Mouse (Mus musculus): ENCODE measurements around the gene Faap100. TPM values are rescaled to one million over a fixed set of nuclear protein-coding genes. Genes with fewer than 3 reads are reported as not detected.
A peak's percentile ranks its signal among the peaks of the same experiment; 100 is the strongest.

Gene Faap100
- total and polyA plus RNA-seq, 2 experiments from 2014 or later: 28.6 to 70.5 TPM

DNA sequence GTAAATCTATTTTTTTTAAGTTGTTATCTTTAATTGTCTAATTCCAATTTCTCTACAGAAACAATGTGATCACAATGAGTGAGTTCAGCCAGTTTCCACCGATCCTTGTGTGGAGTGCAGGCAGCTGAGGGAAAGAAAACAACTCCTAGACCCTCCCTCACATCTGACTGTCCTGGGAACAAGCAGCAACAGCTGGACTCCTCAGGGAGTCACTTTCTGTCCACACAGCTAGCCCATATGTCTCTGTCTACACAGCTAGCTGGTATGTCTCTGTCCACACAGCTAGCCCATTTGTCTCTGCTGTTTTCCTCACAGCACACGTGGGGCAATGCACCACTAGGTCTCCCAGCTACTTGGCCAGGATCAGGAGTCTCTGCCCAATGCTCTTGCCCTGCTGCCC, 19.0 kb upstream of the Faap100 start:
- WGBS: 70% methylated on average over 2 of the region's 2 CpGs
- no peak overlapping the region for H3K27ac ChIP-seq (ENCODE audit: low read depth)
- ATAC-seq (ENCODE audit: insufficient read depth, low read depth): no peak
- no peak for TF ChIP-seq CTCF (IDR thresholded peaks at IDR 0.05; ENCODE audit: low read depth)
- TF ChIP-seq EP300 (IDR thresholded peaks at IDR 0.05; ENCODE audit: low read depth): no peak
- no peaks in the 10 kb centered on the region for H3K9me3 ChIP-seq (replicated peaks; ENCODE audit: control insufficient read depth, low read length)
- no peak overlapping the region for H3K4me3 ChIP-seq (ENCODE audit: low read depth, low read length)
- no peak for DNase-seq (ENCODE audit: low spot score)
- peaks cover 81% of the 10 kb centered on the region for H3K36me3 ChIP-seq (replicated peaks; ENCODE audit: control insufficient read depth, insufficient read depth, low read length)
- H3K27me3 ChIP-seq (ENCODE audit: control insufficient read depth, insufficient read depth, low read length): no peaks in the 10 kb centered on the region
- H3K4me2 ChIP-seq (ENCODE audit: low read depth, low read length): no peak overlapping the region
- H3K4me1 ChIP-seq (ENCODE audit: control insufficient read depth, insufficient read depth): no peaks in the 10 kb centered on the region
- H3K9ac ChIP-seq (replicated peaks; ENCODE audit: low read depth, low read length): no peak overlapping the region

DNA sequence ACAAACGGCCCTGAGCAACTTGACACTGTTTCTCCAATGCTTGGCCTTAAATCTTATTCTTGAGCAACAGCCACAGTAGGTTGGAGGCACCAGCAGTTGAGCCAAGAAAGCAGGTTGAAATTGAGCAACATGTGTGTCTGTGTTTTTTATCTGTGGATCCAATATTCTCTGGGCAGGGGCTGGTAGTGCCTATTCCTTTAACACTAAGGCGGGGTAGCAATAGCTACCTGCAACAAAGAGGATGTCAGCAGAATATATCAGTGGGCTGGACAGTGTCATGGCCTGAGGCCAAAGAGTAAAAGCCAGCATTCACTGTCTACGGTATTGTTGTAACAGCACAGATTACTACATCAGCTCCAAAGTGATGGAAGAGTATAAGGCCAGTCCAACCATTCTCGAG, 17.1 kb upstream of the Faap100 start:
- WGBS: 56% methylated on average over 4 of the region's 4 CpGs
- H3K4me2 ChIP-seq (ENCODE audit: low read depth, low read length): no peak overlapping the region
- no peak for DNase-seq (ENCODE audit: low spot score)
- ATAC-seq (ENCODE audit: insufficient read depth, low read depth): no peak
- no peak overlapping the region for H3K27ac ChIP-seq (ENCODE audit: low read depth)
- no peak overlapping the region for H3K9ac ChIP-seq (replicated peaks; ENCODE audit: low read depth, low read length)
- no peaks in the 10 kb centered on the region for H3K9me3 ChIP-seq (replicated peaks; ENCODE audit: control insufficient read depth, low read length)
- no peaks in the 10 kb centered on the region for H3K27me3 ChIP-seq (ENCODE audit: control insufficient read depth, insufficient read depth, low read length)
- peaks cover 68% of the 10 kb centered on the region for H3K36me3 ChIP-seq (replicated peaks; ENCODE audit: control insufficient read depth, insufficient read depth, low read length)
- no peaks in the 10 kb centered on the region for H3K4me1 ChIP-seq (ENCODE audit: control insufficient read depth, insufficient read depth)
- no peak for TF ChIP-seq EP300 (IDR thresholded peaks at IDR 0.05; ENCODE audit: low read depth)
- no peak for TF ChIP-seq CTCF (IDR thresholded peaks at IDR 0.05; ENCODE audit: low read depth)
- H3K4me3 ChIP-seq (ENCODE audit: low read depth, low read length): no peak overlapping the region

DNA sequence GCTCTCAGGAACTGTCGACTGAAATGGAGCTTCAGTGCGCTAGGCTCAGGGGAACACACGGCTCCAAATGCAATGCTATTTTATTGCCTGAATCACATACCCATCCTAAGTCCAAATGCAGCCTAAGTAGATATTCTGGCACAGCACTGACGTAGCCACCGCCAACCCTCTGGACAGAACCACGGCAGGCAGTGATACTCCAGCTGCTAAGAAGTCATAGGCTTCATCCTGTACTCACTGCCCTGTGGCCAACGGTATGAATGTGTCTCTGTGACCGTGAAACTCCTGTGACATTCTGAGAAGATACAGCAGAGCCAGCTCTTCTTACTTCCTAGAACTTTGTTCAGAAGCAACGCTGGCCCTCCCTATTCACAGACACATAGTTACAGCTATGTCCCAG, 10.0 kb upstream of the Faap100 start:
- no peaks in the 10 kb centered on the region for H3K27me3 ChIP-seq (ENCODE audit: control insufficient read depth, insufficient read depth, low read length)
- ATAC-seq (ENCODE audit: insufficient read depth, low read depth) (no peak), DNase-seq (ENCODE audit: low spot score) (no peak)
- peaks cover 47% of the 10 kb centered on the region for H3K36me3 ChIP-seq (replicated peaks; ENCODE audit: control insufficient read depth, insufficient read depth, low read length)
- no peak overlapping the region for H3K9ac ChIP-seq (replicated peaks; ENCODE audit: low read depth, low read length)
- H3K4me2 ChIP-seq (ENCODE audit: low read depth, low read length): no peak overlapping the region
- peak overlapping the region; percentile 52 for H3K27ac ChIP-seq (ENCODE audit: low read depth)
- peaks cover 13% of the 10 kb centered on the region; the same call in 1 of the 2 replicates for H3K4me1 ChIP-seq (ENCODE audit: control insufficient read depth, insufficient read depth)
- WGBS: 79% methylated on average over 9 of the region's 9 CpGs
- no peaks in the 10 kb centered on the region for H3K9me3 ChIP-seq (replicated peaks; ENCODE audit: control insufficient read depth, low read length)
- H3K4me3 ChIP-seq (ENCODE audit: low read depth, low read length): no peak overlapping the region
- TF ChIP-seq EP300 (IDR thresholded peaks at IDR 0.05; ENCODE audit: low read depth) (no peak), CTCF (IDR thresholded peaks at IDR 0.05; ENCODE audit: low read depth) (no peak)

DNA sequence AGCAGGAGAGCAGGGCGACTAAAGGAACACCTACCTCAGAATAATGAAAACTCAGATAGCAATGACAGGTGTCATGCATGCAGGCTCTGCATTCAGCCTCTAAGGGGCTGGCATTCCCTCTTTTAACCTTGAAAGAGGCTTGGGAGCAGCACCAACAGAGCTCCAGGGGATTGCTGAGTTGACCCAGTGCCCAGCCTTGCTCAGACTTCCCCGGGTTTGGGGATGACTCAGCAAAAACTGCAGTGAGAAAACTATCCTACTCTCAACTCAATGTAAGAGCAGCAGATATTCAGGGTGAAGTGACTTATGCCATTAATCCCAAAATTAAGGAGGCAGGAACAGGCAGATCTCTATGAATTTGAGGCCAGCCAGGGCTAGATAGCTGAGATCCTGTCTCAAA, 8.6 kb upstream of the Faap100 start:
- peaks cover 21% of the 10 kb centered on the region for H3K4me1 ChIP-seq (ENCODE audit: control insufficient read depth, insufficient read depth)
- peak; percentile 24; the same call in 1 of the 2 replicates for ATAC-seq (ENCODE audit: insufficient read depth, low read depth)
- H3K36me3 ChIP-seq (replicated peaks; ENCODE audit: control insufficient read depth, insufficient read depth, low read length): peaks cover 47% of the 10 kb centered on the region

DNA sequence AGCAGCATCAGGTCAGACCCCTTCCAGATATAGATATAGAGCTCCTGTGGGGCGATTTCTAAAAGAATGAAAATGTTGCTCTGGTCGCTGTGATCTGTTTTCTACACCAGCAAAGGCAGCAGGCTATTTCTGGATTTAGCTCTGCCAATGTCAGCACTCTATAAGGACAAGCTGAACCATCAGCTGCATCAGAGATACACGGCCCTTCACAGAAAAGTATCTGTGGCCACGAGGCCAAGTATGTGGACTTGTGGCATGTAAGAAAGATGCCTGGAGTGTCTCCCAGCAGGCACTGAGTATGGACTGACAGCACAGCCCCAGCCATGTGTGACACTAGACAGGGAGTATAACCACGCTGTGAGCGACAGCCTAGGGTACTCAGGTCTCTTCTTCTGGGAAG, 8.1 kb upstream of the Faap100 start:
- no peak overlapping the region for H3K4me3 ChIP-seq (ENCODE audit: low read depth, low read length)
- no peaks in the 10 kb centered on the region for H3K27me3 ChIP-seq (ENCODE audit: control insufficient read depth, insufficient read depth, low read length)
- H3K36me3 ChIP-seq (replicated peaks; ENCODE audit: control insufficient read depth, insufficient read depth, low read length): peaks cover 52% of the 10 kb centered on the region
- TF ChIP-seq EP300 (IDR thresholded peaks at IDR 0.05; ENCODE audit: low read depth) (peak; percentile 59; the same call in 1 of the 2 replicates), CTCF (IDR thresholded peaks at IDR 0.05; ENCODE audit: low read depth) (no peak)
- H3K27ac ChIP-seq (ENCODE audit: low read depth): peak overlapping the region; percentile 96
- H3K4me1 ChIP-seq (ENCODE audit: control insufficient read depth, insufficient read depth): peaks cover 23% of the 10 kb centered on the region
- H3K9ac ChIP-seq (replicated peaks; ENCODE audit: low read depth, low read length): no peak overlapping the region; the same call in 1 of the 2 replicates
- ATAC-seq (ENCODE audit: insufficient read depth, low read depth): peak; percentile 79
- no peaks in the 10 kb centered on the region for H3K9me3 ChIP-seq (replicated peaks; ENCODE audit: control insufficient read depth, low read length)
- DNase-seq (ENCODE audit: low spot score): peak; percentile 85
- H3K4me2 ChIP-seq (ENCODE audit: low read depth, low read length): no peak overlapping the region
- 33% methylated on average over 6 of the region's 6 CpGs for WGBS

More for the DNA sequence above, 8.6 kb upstream of the Faap100 start:
- TF ChIP-seq EP300 (IDR thresholded peaks at IDR 0.05; ENCODE audit: low read depth) (no peak), CTCF (IDR thresholded peaks at IDR 0.05; ENCODE audit: low read depth) (no peak)
- Histone ChIP-seq H3K4me3 (ENCODE audit: low read depth, low read length) (no peak overlapping the region), H3K4me2 (ENCODE audit: low read depth, low read length) (no peak overlapping the region), H3K9ac (replicated peaks; ENCODE audit: low read depth, low read length) (no peak overlapping the region), H3K9me3 (replicated peaks; ENCODE audit: control insufficient read depth, low read length) (no peaks in the 10 kb centered on the region), H3K27ac (ENCODE audit: low read depth) (peak overlapping the region; percentile 96), H3K27me3 (ENCODE audit: control insufficient read depth, insufficient read depth, low read length) (no peaks in the 10 kb centered on the region)
- peak; percentile 39 for DNase-seq (ENCODE audit: low spot score)
- 26% methylated on average over 2 of the region's 2 CpGs for WGBS

DNA sequence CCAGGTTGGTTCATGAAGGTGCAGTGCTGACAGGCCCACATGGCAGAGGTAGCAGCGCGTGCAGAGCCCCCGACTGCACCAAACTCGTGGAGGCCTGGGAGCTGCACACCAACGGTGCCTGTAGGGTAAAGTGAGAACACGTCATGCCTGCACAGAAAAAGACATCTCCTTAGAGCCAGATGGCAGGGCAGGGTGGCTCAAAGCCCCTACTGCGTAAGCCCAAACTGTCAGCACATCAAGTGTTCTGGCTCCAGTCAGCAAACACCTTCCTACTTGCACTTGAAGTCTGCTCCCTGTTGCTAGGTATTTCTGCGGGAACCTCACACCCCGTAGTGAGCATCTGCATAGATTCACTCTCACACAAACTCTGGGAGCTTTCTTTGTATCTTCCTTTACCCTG, 3.9 kb upstream of the Faap100 start:
- Histone ChIP-seq H3K4me1 (ENCODE audit: control insufficient read depth, insufficient read depth) (peaks cover 30% of the 10 kb centered on the region), H3K36me3 (replicated peaks; ENCODE audit: control insufficient read depth, insufficient read depth, low read length) (peaks cover 54% of the 10 kb centered on the region), H3K9ac (replicated peaks; ENCODE audit: low read depth, low read length) (no peak overlapping the region), H3K27ac (ENCODE audit: low read depth) (peak overlapping the region; percentile 92), H3K27me3 (ENCODE audit: control insufficient read depth, insufficient read depth, low read length) (no peaks in the 10 kb centered on the region), H3K4me3 (ENCODE audit: low read depth, low read length) (no peak overlapping the region), H3K9me3 (replicated peaks; ENCODE audit: control insufficient read depth, low read length) (no peaks in the 10 kb centered on the region), H3K4me2 (ENCODE audit: low read depth, low read length) (no peak overlapping the region)
- DNase-seq (ENCODE audit: low spot score) (peak; percentile 84), ATAC-seq (ENCODE audit: insufficient read depth, low read depth) (peak; percentile 69)
- TF ChIP-seq CTCF (IDR thresholded peaks at IDR 0.05; ENCODE audit: low read depth): no peak
- TF ChIP-seq EP300 (IDR thresholded peaks at IDR 0.05; ENCODE audit: low read depth): peak; percentile 96
- WGBS: 29% methylated on average over 9 of the region's 9 CpGs

All from heart, postnatal 0 days (tissue).